Mouse (Mus musculus) CH12.LX (cell line): ENCODE measurements at regions not wholly inside any gene's neighbourhood (a gene's known extent, or its start where the extent isn't known, plus 50 kb on each side); places are given as distances from the start of the nearest gene placed in this dataset.
A peak's percentile ranks its signal among the peaks of the same experiment; 100 is the strongest.

Source experiments
- DNase-seq: peaks from one replicate; pipeline ENCODE4 v3.0.0-alpha.2; 2013; ENCODE audit errors: extremely low read depth
- H3K27ac ChIP-seq: 2 replicates; pipeline ENCODE4 v1.5.1; 2012; ENCODE audit warnings: low read depth, mild to moderate bottlenecking, control low read depth, moderate library complexity; ENCODE audit not compliant: insufficient read depth
- H3K27me3 ChIP-seq: replicated peaks from 2 replicates; pipeline ENCODE3; 2012; ENCODE audit warnings: inconsistent platforms
- H3K36me3 ChIP-seq, 2 experiments: replicated peaks in 1 of 2; 2 replicates each; pipeline versions ENCODE3 to v1.6.1; 2012; ENCODE audit warnings: inconsistent platforms in 1 of 2, low read length in 1 of 2, mild to moderate bottlenecking in 1 of 2, mixed read lengths in 1 of 2, moderate library complexity in 1 of 2; ENCODE audit not compliant: control insufficient read depth in 1 of 2, insufficient read depth in 1 of 2
- H3K4me1 ChIP-seq, 2 experiments: 2 replicates each; pipeline ENCODE4 v1.6.1; 2012; ENCODE audit warnings: inconsistent platforms in 1 of 2, moderate library complexity in 1 of 2; ENCODE audit not compliant: insufficient read depth in 2 of 2, control insufficient read depth in 1 of 2
- H3K4me2 ChIP-seq: 2 replicates; pipeline ENCODE4 v1.6.1; 2012; ENCODE audit warnings: low read depth, mild to moderate bottlenecking, control low read depth; ENCODE audit not compliant: poor library complexity, insufficient read depth, severe bottlenecking
- H3K4me3 ChIP-seq, 3 experiments: fragments of 150-350 bp in 1 of 3; sonication (generic) in 1 of 3; replicated peaks in 1 of 3; 2 replicates each; pipeline versions ENCODE3 to v1.5.1; 2011 to 2012; ENCODE audit warnings: low read depth in 2 of 3, low read length in 2 of 3, mild to moderate bottlenecking in 2 of 3, moderate library complexity in 2 of 3, control low read depth in 1 of 3, improper control_type of control experiment in 1 of 3, inconsistent platforms in 1 of 3, mixed read lengths in 1 of 3; ENCODE audit not compliant: poor library complexity in 1 of 3
- H3K79me2 ChIP-seq: replicated peaks from 2 replicates; pipeline ENCODE4 v1.6.1; 2012; ENCODE audit warnings: mild to moderate bottlenecking, moderate library complexity; ENCODE audit not compliant: control insufficient read depth, poor library complexity, insufficient read depth, severe bottlenecking; ENCODE audit errors: extremely low read depth
- H3K9ac ChIP-seq: 2 replicates; pipeline ENCODE4 v1.6.1; 2012; ENCODE audit warnings: low read depth, mild to moderate bottlenecking, control low read depth, moderate library complexity; ENCODE audit not compliant: insufficient read depth
- H3K9me3 ChIP-seq: replicated peaks from 2 replicates; pipeline ENCODE3; 2012; ENCODE audit warnings: low read length, inconsistent platforms, mixed read lengths
- CHD1 ChIP-seq: IDR thresholded peaks from 2 replicates; pipeline ENCODE4 v1.6.1; 2012; ENCODE audit warnings: low read depth, low read length, improper control_type of control experiment, inconsistent platforms
- CTCF ChIP-seq, 2 experiments: IDR thresholded peaks in 1 of 2; conservative IDR thresholded peaks in 1 of 2; 2 replicates each; pipeline ENCODE4 v1.5.1; 2011 to 2012; ENCODE audit warnings: low read depth in 2 of 2, low read length in 2 of 2, improper control_type of control experiment in 1 of 2, inconsistent platforms in 1 of 2, mild to moderate bottlenecking in 1 of 2, moderate library complexity in 1 of 2
- E2F4 ChIP-seq: IDR thresholded peaks from 2 replicates; pipeline ENCODE4 v1.6.1; 2011; ENCODE audit warnings: low read depth, low read length, improper control_type of control experiment; ENCODE audit not compliant: insufficient replicate concordance
- GABPA ChIP-seq: IDR thresholded peaks from 2 replicates; pipeline ENCODE4 v1.6.1; 2012; ENCODE audit warnings: low read depth, low read length, improper control_type of control experiment, inconsistent platforms; ENCODE audit not compliant: insufficient replicate concordance
- HCFC1 ChIP-seq: IDR thresholded peaks from 2 replicates; pipeline ENCODE4 v1.6.1; 2012; ENCODE audit warnings: low read depth, mild to moderate bottlenecking, inconsistent platforms, low read length, improper control_type of control experiment
- IRF4 ChIP-seq: IDR thresholded peaks from 2 replicates; pipeline ENCODE4 v1.6.1; 2014; ENCODE audit warnings: low read depth, mild to moderate bottlenecking, inconsistent platforms, low read length, improper control_type of control experiment
- JUN ChIP-seq: IDR thresholded peaks from 2 replicates; pipeline ENCODE4 v1.6.1; 2011; ENCODE audit warnings: low read depth, mild to moderate bottlenecking, low read length, improper control_type of control experiment, moderate library complexity; ENCODE audit not compliant: insufficient read depth
- MAZ ChIP-seq: IDR thresholded peaks from 2 replicates; pipeline ENCODE4 v1.6.1; 2012; ENCODE audit warnings: low read depth, mild to moderate bottlenecking, inconsistent platforms, low read length, improper control_type of control experiment, moderate library complexity
- MEF2A ChIP-seq: IDR thresholded peaks from 2 replicates; pipeline ENCODE4 v1.6.1; 2014; ENCODE audit warnings: low read depth, mild to moderate bottlenecking, inconsistent platforms, low read length, improper control_type of control experiment, borderline replicate concordance
- MXI1 ChIP-seq: IDR thresholded peaks from 2 replicates; pipeline ENCODE4 v1.6.1; 2011; ENCODE audit warnings: mild to moderate bottlenecking, low read depth, low read length, improper control_type of control experiment
- MYC ChIP-seq: IDR thresholded peaks from 2 replicates; pipeline ENCODE4 v1.6.1; 2011; ENCODE audit warnings: low read depth, mild to moderate bottlenecking, improper control_type of control experiment, low read length
- RAD21 ChIP-seq: IDR thresholded peaks from 2 replicates; pipeline ENCODE4 v1.6.1; 2011; ENCODE audit warnings: low read depth, mild to moderate bottlenecking, low read length, improper control_type of control experiment, moderate library complexity
- RCOR1 ChIP-seq: conservative IDR thresholded peaks from 2 replicates; pipeline ENCODE4 v1.6.1; 2012; ENCODE audit warnings: low read depth, mild to moderate bottlenecking, inconsistent platforms, low read length, improper control_type of control experiment
- SMC3 ChIP-seq: IDR thresholded peaks from 2 replicates; pipeline ENCODE4 v1.6.1; 2011; ENCODE audit warnings: low read depth, low read length, improper control_type of control experiment
- TCF12 ChIP-seq: IDR thresholded peaks from 2 replicates; pipeline ENCODE4 v1.6.1; 2014; ENCODE audit warnings: low read depth, mild to moderate bottlenecking, inconsistent platforms, low read length, improper control_type of control experiment
- ZKSCAN1 ChIP-seq: IDR thresholded peaks from 2 replicates; pipeline ENCODE4 v1.6.1; 2012; ENCODE audit warnings: low read depth, inconsistent platforms, low read length, improper control_type of control experiment, borderline replicate concordance
- ZNF384 ChIP-seq: IDR thresholded peaks from 2 replicates; pipeline ENCODE4 v1.6.1; 2012; ENCODE audit warnings: low read depth, low read length, improper control_type of control experiment, inconsistent platforms
- dilution Hi-C: fragments of 300-500 bp; cut with MboI; formaldehyde crosslinking; loops from 2 replicates; pipeline ENCODE4 v1.14.3; 2020; ENCODE audit warnings: low sequenced_read_pairs; ENCODE audit not compliant: extremely low pct_unique_long_range_greater_than_20kb, extremely low pct_ligation_motif_present
- in situ Hi-C: fragments of 300-500 bp; cut with MboI; formaldehyde crosslinking; loops from 3 replicates; pipeline ENCODE4 v1.14.3; 2019; ENCODE audit warnings: low sequenced_read_pairs, low pct_ligation_motif_present, low pct_unique_long_range_greater_than_20kb, mixed read lengths

DNA sequence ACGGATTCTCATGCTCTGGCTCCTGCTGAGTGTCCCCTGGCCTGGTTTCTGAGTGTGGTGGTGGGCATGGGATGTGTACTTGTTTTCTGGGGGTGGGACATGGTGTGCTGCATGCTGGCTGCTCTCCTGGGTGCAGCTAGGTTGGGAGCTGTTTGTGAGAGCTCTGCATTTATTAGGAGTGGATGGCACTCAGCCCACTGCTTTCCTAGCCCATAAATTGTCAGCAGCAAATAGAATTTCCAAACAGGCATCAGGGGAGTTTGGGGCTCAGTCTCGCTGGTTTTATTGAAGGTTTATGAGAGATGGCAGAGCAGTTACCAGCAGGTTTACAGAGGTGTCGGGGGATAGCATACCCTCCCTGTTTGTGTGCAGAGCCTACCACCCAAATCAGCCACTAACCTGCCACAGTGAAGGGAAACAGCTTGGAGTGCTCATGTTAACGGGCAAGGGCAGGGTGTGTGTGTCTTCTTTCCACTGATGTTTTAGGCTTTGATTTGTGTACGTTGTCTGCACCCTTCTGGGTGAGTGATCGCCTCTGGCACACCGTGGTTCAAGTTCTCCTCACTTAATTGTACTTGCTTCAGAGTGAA lies 372.6 kb downstream of the Eipr1 start:
- no peak overlapping the region for H3K4me2 ChIP-seq
- in situ Hi-C loops (loop anchor here (25.0 kb wide), 1 partner anchor 537 kb away; the partner anchor contains the start of gene Allc), dilution Hi-C loops (no loop called here)
- H3K36me3 ChIP-seq: no peaks in the 10 kb centered on the region
- H3K79me2 ChIP-seq: no peaks in the 10 kb centered on the region
- no peak overlapping the region for H3K4me3 ChIP-seq
- no peaks in the 10 kb centered on the region for H3K9me3 ChIP-seq
- no peak for DNase-seq
- no peak for TF ChIP-seq MAZ
- TF ChIP-seq TCF12: no peak
- no peak for TF ChIP-seq JUN
- TF ChIP-seq ZNF384: no peak
- no peak for TF ChIP-seq MEF2A
- peaks cover 0 to 3% of the 10 kb centered on the region in 2 experiments; a peak in 1 of 4 replicates for H3K4me1 ChIP-seq
- no peak overlapping the region for H3K9ac ChIP-seq
- H3K27me3 ChIP-seq: no peaks in the 10 kb centered on the region
- no peak overlapping the region for H3K27ac ChIP-seq

DNA sequence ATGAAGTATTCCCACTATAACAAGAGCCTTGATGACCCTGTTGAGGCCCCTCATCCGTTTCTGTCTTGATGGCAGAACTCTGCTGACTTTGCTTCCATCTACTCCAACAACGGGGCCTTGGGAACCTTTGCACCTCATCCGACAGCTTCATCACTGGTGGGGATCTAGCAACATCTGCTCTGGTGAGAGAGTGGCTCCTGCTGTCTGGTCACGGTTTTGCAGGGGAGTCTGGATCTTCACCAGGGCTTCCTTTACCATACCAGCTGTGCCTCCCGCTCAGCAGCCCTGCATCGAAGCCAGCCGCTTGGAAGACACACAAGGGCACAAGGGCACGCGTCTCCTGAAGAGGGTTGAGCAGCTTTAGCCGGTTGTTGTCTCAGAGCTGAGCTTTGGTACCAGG lies 377.2 kb downstream of the Eipr1 start:
- H3K27me3 ChIP-seq: no peaks in the 10 kb centered on the region
- dilution Hi-C loops: no loop called here
- H3K9ac ChIP-seq: no peak overlapping the region
- H3K79me2 ChIP-seq: no peaks in the 10 kb centered on the region
- in situ Hi-C loops: no loop called here
- no peaks in the 10 kb centered on the region for H3K36me3 ChIP-seq
- no peak overlapping the region for H3K4me2 ChIP-seq
- H3K9me3 ChIP-seq: peaks cover 4% of the 10 kb centered on the region
- peak; percentile 13 for DNase-seq
- H3K27ac ChIP-seq: no peak overlapping the region
- TF ChIP-seq RAD21 (peak; percentile 58), CHD1 (no peak), SMC3 (peak; percentile 53), CTCF (conservative IDR thresholded peaks at IDR 0.05 in 1 of 2, IDR thresholded peaks at IDR 0.05 in 1 of 2; ENCODE audit: low read depth in 2 of 2, low read length in 2 of 2) (peak in 1 of 2 experiments; percentile 59; a peak in 2 of 4 replicates)
- no peak overlapping the region for H3K4me3 ChIP-seq
- peaks cover 0 to 3% of the 10 kb centered on the region in 2 experiments; a peak in 1 of 4 replicates for H3K4me1 ChIP-seq

DNA sequence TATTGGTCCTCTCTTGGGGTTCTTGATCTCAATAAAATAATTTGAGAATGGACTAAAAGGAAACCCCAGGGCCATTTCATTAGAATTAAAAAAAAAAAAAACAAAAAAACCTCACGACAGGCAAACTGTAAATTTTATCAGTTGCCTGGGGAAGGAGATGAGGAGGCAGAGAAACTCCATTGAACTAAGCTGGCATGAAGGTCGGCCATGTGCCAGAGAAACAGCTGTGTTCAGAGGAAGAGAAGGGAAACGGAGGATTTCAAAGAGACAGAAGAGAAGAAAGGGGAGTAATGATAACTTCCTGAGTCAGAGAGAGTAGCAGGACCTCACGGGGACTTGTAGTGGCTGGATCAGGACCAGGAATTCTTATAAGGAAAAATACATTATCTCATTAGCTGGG lies 377.7 kb downstream of the Eipr1 start:
- Histone ChIP-seq H3K9me3 (peaks cover 4% of the 10 kb centered on the region), H3K79me2 (no peaks in the 10 kb centered on the region), H3K27me3 (no peaks in the 10 kb centered on the region), H3K27ac (no peak overlapping the region), H3K9ac (no peak overlapping the region), H3K4me1 (peaks cover 0 to 3% of the 10 kb centered on the region in 2 experiments; a peak in 1 of 4 replicates), H3K36me3 (no peaks in the 10 kb centered on the region), H3K4me2 (no peak overlapping the region), H3K4me3 (no peak overlapping the region)
- dilution Hi-C loops (no loop called here), in situ Hi-C loops (no loop called here)
- TF ChIP-seq MXI1 (no peak), E2F4 (no peak), MEF2A (no peak), GABPA (no peak), RCOR1 (no peak), MYC (no peak), HCFC1 (no peak), RAD21 (no peak), IRF4 (no peak), ZKSCAN1 (no peak)
- DNase-seq: no peak
